Mouse (Mus musculus) spleen, postnatal 36 days (tissue): ENCODE measurements at regions not wholly inside any gene's neighbourhood (a gene's known extent, or its start where the extent isn't known, plus 50 kb on each side); places are given as distances from the start of the nearest gene placed in this dataset.

Experiments
- DNase-seq, 2 experiments: peaks; one replicate each; pipeline ENCODE4 v3.0.0; 2022; ENCODE audit warnings: low spot score in 2 of 2, mixed read lengths in 1 of 2

DNA sequence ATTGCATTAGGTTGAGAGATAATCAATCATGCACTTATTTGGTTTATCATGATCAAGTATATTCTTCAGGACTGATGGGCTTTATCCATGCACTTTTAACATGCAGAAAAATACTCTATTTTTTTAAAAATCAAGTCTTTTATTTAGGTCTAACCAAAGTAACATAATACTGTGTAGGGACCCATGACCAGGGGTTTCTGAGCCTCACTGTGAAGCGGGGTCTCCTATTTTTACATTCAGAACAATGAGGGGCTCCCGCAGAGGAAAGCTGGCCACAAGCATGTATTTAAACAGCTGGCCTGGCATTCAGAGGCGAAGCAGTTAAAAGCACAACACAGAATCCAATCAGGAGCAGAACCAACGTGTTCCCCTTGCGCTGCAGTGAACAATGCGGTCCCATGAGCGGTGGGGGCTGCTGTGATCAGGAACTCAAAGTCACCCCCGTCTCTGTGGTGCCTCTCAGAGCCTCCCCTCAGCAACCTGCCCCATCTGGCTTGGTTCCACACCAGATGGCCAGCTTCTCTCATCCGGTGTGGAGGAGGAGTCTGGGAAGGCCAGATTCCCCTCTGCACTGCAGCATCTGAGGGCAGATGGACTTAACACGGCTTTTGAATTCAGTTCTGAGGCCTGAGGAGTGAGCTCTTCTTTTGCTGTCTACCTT is 63.2 kb upstream of the Ubl3 start:
- DNase-seq, result no peak

GRCm38 (mm10) chr5:148615117-148615516 is 62.5 kb upstream of the Ubl3 start:
- DNase-seq, result no peak

DNA sequence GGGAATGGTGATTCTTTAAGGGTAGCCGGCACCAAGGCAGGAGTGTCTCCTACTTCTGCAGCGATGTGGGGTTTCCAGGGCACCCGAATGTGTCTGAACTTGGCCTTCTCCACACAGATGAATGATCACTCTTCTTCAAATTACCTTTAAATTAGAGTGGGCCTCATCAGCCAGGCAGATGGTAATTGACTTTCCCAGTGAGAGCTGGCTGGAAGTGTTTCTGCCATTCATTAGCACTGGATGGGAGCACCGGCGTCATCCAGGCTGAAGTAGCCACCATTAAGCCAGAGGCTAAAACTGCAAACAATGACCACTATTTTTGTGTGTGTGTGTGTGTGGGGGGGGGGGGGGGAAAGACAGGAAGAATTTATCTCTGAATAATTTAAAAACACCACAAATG is 58.7 kb upstream of the Ubl3 start:
- DNase-seq, result no peak

DNA sequence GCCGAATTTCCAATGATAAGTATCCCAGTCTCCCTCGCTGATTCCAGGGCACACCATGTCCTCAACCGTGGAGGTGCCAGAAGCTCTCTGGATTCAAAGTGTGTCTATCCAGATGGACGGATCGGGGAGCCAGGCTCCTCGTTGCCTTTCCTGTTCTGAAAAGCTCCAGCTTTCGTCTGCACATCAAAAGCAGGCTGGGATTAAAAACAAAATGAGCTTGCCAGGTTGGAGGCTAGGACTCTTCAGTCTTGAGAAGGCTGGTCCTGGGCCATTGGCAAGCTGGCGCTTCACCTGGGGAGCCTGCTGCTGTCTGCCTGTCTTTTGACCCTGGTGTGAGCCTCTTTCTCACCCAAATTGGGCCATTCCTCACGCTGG is 56.9 kb upstream of the Ubl3 start:
- DNase-seq, result no peak

- DNase-seq, result no peak
These were observed 56.4 kb upstream of the Ubl3 start for GRCm38 (mm10) chr5:148608857-148609505.

DNA sequence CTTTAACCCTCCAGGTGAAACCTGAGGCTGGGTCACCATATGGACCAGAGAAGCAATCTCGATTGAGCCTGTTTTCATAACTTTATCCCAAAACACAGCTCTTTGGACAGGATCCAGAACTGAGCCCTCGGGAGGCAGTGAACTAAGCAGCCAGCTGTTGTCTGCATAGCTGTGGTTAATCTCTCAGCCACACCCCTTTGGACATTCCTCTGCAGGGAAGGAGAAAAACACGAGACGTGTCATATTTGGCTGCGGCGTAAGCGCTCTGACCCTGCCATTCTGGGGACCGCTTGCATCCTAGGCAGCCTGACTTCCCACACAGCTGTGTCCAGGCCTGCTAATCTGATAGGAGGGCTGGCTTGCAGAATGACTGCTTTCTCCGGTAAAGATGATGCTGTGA is 55.6 kb upstream of the Ubl3 start:
- no peak for DNase-seq

GRCm38 (mm10) chr5:148605730-148606129 is 53.1 kb upstream of the Ubl3 start:
- no peak for DNase-seq
